Mouse (Mus musculus): ENCODE measurements at regions not wholly inside any gene's neighbourhood (a gene's known extent, or its start where the extent isn't known, plus 50 kb on each side); places are given as distances from the start of the nearest gene placed in this dataset.

- H3K4me1 ChIP-seq (ENCODE audit: control insufficient read depth, insufficient read depth, low read length): no peaks in the 10 kb centered on the region
- H3K4me3 ChIP-seq (ENCODE audit: insufficient read depth, low read depth, low read length): no peak overlapping the region
- 59% methylated on average over 4 of the region's 4 CpGs for WGBS
- no peak overlapping the region for H3K27ac ChIP-seq (ENCODE audit: insufficient read depth, low read depth, low read length)
- TF ChIP-seq CTCF (IDR thresholded peaks at IDR 0.05; ENCODE audit: insufficient read depth, low read depth, low read length) (no peak), POLR2A (IDR thresholded peaks at IDR 0.05; ENCODE audit: insufficient read depth, low read depth, low read length) (no peak)
These were observed 480.8 kb downstream of the Grin2a start for GRCm38 (mm10) chr16:9514538-9514937.

All from olfactory bulb, adult 2 months (tissue).